Mouse (Mus musculus): Measurements from ENCODE around the gene Zfp526. TPM values are rescaled to one million over a fixed set of nuclear protein-coding genes. Genes with fewer than 3 reads are reported as not detected.

Zfp526 gene
- polyA plus RNA-seq, 1 experiment: 14.4 TPM

- DNase-seq (ENCODE audit: low read depth in 1 of 2, low spot score in 2 of 2): no peak
- 96% methylated on average over 1 of the region's 1 CpGs for WGBS
- H3K36me3 ChIP-seq (ENCODE audit: control insufficient read depth, insufficient read depth, low read length): peaks cover 63% of the 10 kb centered on the region
- no peaks in the 10 kb centered on the region for H3K27me3 ChIP-seq (ENCODE audit: control insufficient read depth, insufficient read depth, low read length)
- H3K4me1 ChIP-seq (ENCODE audit: control insufficient read depth, insufficient read depth, insufficient read length): no peaks in the 10 kb centered on the region
- no peak overlapping the region for H3K4me3 ChIP-seq (ENCODE audit: extremely low read depth, insufficient read depth, insufficient read length)
- H3K27ac ChIP-seq (ENCODE audit: insufficient read depth, low read length): no peak overlapping the region
- TF ChIP-seq CTCF (IDR thresholded peaks at IDR 0.05; ENCODE audit: extremely low read depth, insufficient read depth, insufficient read length, insufficient replicate concordance) (no peak), POLR2A (IDR thresholded peaks at IDR 0.05; ENCODE audit: low read depth, low read length) (no peak)
These were observed 6.5 kb downstream of the Zfp526 start for GRCm38 (mm10) chr7:25227523-25228300.

- no peaks in the 10 kb centered on the region for H3K27me3 ChIP-seq (ENCODE audit: control insufficient read depth, insufficient read depth, low read length)
- no peaks in the 10 kb centered on the region for H3K4me1 ChIP-seq (ENCODE audit: control insufficient read depth, insufficient read depth, insufficient read length)
- peaks cover 54% of the 10 kb centered on the region for H3K36me3 ChIP-seq (ENCODE audit: control insufficient read depth, insufficient read depth, low read length)
- 81% methylated on average over 9 of the region's 9 CpGs for whole genome bisulfite sequencing
- TF ChIP-seq CTCF (IDR thresholded peaks at IDR 0.05; ENCODE audit: extremely low read depth, insufficient read depth, insufficient read length, insufficient replicate concordance): no peak
- TF ChIP-seq POLR2A (IDR thresholded peaks at IDR 0.05; ENCODE audit: low read depth, low read length): no peak
- no peak for DNase-seq (ENCODE audit: low read depth in 1 of 2, low spot score in 2 of 2)
- no peak overlapping the region for H3K27ac ChIP-seq (ENCODE audit: insufficient read depth, low read length)
- no peak overlapping the region for H3K4me3 ChIP-seq (ENCODE audit: extremely low read depth, insufficient read depth, insufficient read length)
These were observed 9.6 kb downstream of the Zfp526 start for GRCm38 (mm10) chr7:25230690-25231285.

GRCm38 (mm10) chr7:25232101-25232648 lies 10.9 kb downstream of the Zfp526 start:
- Histone ChIP-seq H3K27ac (ENCODE audit: insufficient read depth, low read length) (no peak overlapping the region), H3K4me1 (ENCODE audit: control insufficient read depth, insufficient read depth, insufficient read length) (peaks cover 4% of the 10 kb centered on the region; the same call in 1 of the 2 replicates), H3K27me3 (ENCODE audit: control insufficient read depth, insufficient read depth, low read length) (no peaks in the 10 kb centered on the region), H3K4me3 (ENCODE audit: extremely low read depth, insufficient read depth, insufficient read length) (no peak overlapping the region), H3K36me3 (ENCODE audit: control insufficient read depth, insufficient read depth, low read length) (peaks cover 42% of the 10 kb centered on the region)
- DNase-seq (ENCODE audit: low read depth in 1 of 2, low spot score in 2 of 2): no peak
- TF ChIP-seq POLR2A (IDR thresholded peaks at IDR 0.05; ENCODE audit: low read depth, low read length): no peak
- TF ChIP-seq CTCF (IDR thresholded peaks at IDR 0.05; ENCODE audit: extremely low read depth, insufficient read depth, insufficient read length, insufficient replicate concordance): no peak
- 58% methylated on average over 5 of the region's 5 CpGs for WGBS

- H3K4me1 ChIP-seq (ENCODE audit: control insufficient read depth, insufficient read depth, insufficient read length): peaks cover 4% of the 10 kb centered on the region; the same call in 1 of the 2 replicates
- WGBS: 47% methylated on average over 2 of the region's 2 CpGs
- H3K27ac ChIP-seq (ENCODE audit: insufficient read depth, low read length): no peak overlapping the region
- no peak for DNase-seq (ENCODE audit: low read depth in 1 of 2, low spot score in 2 of 2)
- H3K27me3 ChIP-seq (ENCODE audit: control insufficient read depth, insufficient read depth, low read length): no peaks in the 10 kb centered on the region
- no peak for TF ChIP-seq POLR2A (IDR thresholded peaks at IDR 0.05; ENCODE audit: low read depth, low read length)
- TF ChIP-seq CTCF (IDR thresholded peaks at IDR 0.05; ENCODE audit: extremely low read depth, insufficient read depth, insufficient read length, insufficient replicate concordance): no peak
- H3K4me3 ChIP-seq (ENCODE audit: extremely low read depth, insufficient read depth, insufficient read length): no peak overlapping the region
- peaks cover 39% of the 10 kb centered on the region for H3K36me3 ChIP-seq (ENCODE audit: control insufficient read depth, insufficient read depth, low read length)
These were observed 11.8 kb downstream of the Zfp526 start for GRCm38 (mm10) chr7:25233061-25233460.

- Histone ChIP-seq H3K27ac (ENCODE audit: insufficient read depth, low read length) (no peak overlapping the region), H3K4me1 (ENCODE audit: control insufficient read depth, insufficient read depth, insufficient read length) (peaks cover 4% of the 10 kb centered on the region; the same call in 1 of the 2 replicates)
These were observed 14.3 kb downstream of the Zfp526 start for GRCm38 (mm10) chr7:25235526-25235925.

GRCm38 (mm10) chr7:25237249-25238014 lies 16.2 kb downstream of the Zfp526 start, which contains the start of gene Gsk3a:
Gsk3a (minus strand) TSS chr7:25237851.
- Histone ChIP-seq H3K4me3 (ENCODE audit: extremely low read depth, insufficient read depth, insufficient read length) (peak within 1 kb of the TSS; percentile 59), H3K4me1 (ENCODE audit: control insufficient read depth, insufficient read depth, insufficient read length) (peaks cover 4% of the 10 kb centered on the region; the same call in 1 of the 2 replicates), H3K36me3 (ENCODE audit: control insufficient read depth, insufficient read depth, low read length) (peaks cover 8% of the 10 kb centered on the region; the same call in 1 of the 2 replicates), H3K27ac (ENCODE audit: insufficient read depth, low read length) (peak within 1 kb of the TSS; percentile 91), H3K27me3 (ENCODE audit: control insufficient read depth, insufficient read depth, low read length) (no peaks in the 10 kb centered on the region)
- TF ChIP-seq POLR2A (IDR thresholded peaks at IDR 0.05; ENCODE audit: low read depth, low read length) (peak; percentile 24; the same call in 1 of the 2 replicates), CTCF (IDR thresholded peaks at IDR 0.05; ENCODE audit: extremely low read depth, insufficient read depth, insufficient read length, insufficient replicate concordance) (no peak)
- under 1% methylated on average over 71 of the region's 76 CpGs for WGBS
- DNase-seq (ENCODE audit: low read depth in 1 of 2, low spot score in 2 of 2): peak; percentile 95 to 100

More at GRCm38 (mm10) chr7:25235526-25235925, 14.3 kb downstream of the Zfp526 start:
- peaks cover 24% of the 10 kb centered on the region for H3K36me3 ChIP-seq (ENCODE audit: control insufficient read depth, insufficient read depth, low read length)
- DNase-seq (ENCODE audit: low read depth in 1 of 2, low spot score in 2 of 2): no peak
- no peak for TF ChIP-seq POLR2A (IDR thresholded peaks at IDR 0.05; ENCODE audit: low read depth, low read length)
- no peak for TF ChIP-seq CTCF (IDR thresholded peaks at IDR 0.05; ENCODE audit: extremely low read depth, insufficient read depth, insufficient read length, insufficient replicate concordance)
- no peak overlapping the region for H3K4me3 ChIP-seq (ENCODE audit: extremely low read depth, insufficient read depth, insufficient read length)
- no peaks in the 10 kb centered on the region for H3K27me3 ChIP-seq (ENCODE audit: control insufficient read depth, insufficient read depth, low read length)
- 95% methylated on average over 5 of the region's 5 CpGs for WGBS

Data from spleen, adult 2 months (tissue).